8 mouse cellular contexts compared by ENCODE assay signal in genomic region chr10:128845516-128845915, GRCm38 (mm10). TPM values are rescaled to one million over a fixed set of nuclear protein-coding genes. Genes with fewer than 3 reads are reported as not detected.
DNase-seq lines count a peak whose midpoint lies in the region; ATAC-seq and TF ChIP-seq lines count a peak whose summit lies in the region.

No protein-coding gene starts in this region.

- no peak overlapping the region for H3K4me2 ChIP-seq in forebrain, embryonic 14.5 days (ENCODE audit: low read length)
- no peak overlapping the region for H3K4me2 ChIP-seq in forebrain, embryonic 13.5 days
- no peak overlapping the region for H3K4me2 ChIP-seq in lung, postnatal 0 days (replicated peaks; ENCODE audit: low read depth, low read length)
- no peak overlapping the region for H3K4me2 ChIP-seq in forebrain, embryonic 15.5 days (replicated peaks)

- peaks cover 67% of the 10 kb centered on the region for H3K36me3 ChIP-seq in forebrain, embryonic 14.5 days (ENCODE audit: control insufficient read depth, insufficient read depth, low read length)
- peaks cover 69% of the 10 kb centered on the region for H3K36me3 ChIP-seq in forebrain, embryonic 13.5 days (ENCODE audit: poor library complexity, severe bottlenecking)
- peaks cover 21% of the 10 kb centered on the region; the same call in 1 of the 2 replicates for H3K36me3 ChIP-seq in lung, postnatal 0 days (ENCODE audit: insufficient read depth, low read length)
- H3K36me3 ChIP-seq in forebrain, embryonic 15.5 days = peaks cover 65% of the 10 kb centered on the region

- WGBS in forebrain, embryonic 14.5 days = 35% methylated on average over 2 of the region's 2 CpGs
- WGBS in forebrain, embryonic 13.5 days = 50% methylated on average over 2 of the region's 2 CpGs
- WGBS in lung, postnatal 0 days = 60% methylated on average over 2 of the region's 2 CpGs
- WGBS in lung, adult 2 months = 57% methylated on average over 2 of the region's 2 CpGs
- WGBS in forebrain, embryonic 15.5 days = 35% methylated on average over 2 of the region's 2 CpGs

- H3K9me3 ChIP-seq in forebrain, embryonic 14.5 days (replicated peaks; ENCODE audit: control insufficient read depth, low read length) = no peaks in the 10 kb centered on the region
- H3K9me3 ChIP-seq in forebrain, embryonic 13.5 days (replicated peaks) = no peaks in the 10 kb centered on the region
- no peaks in the 10 kb centered on the region for H3K9me3 ChIP-seq in lung, postnatal 0 days (ENCODE audit: low read length)
- H3K9me3 ChIP-seq in forebrain, embryonic 15.5 days = no peaks in the 10 kb centered on the region

- peak; percentile 79 for DNase-seq in forebrain, embryonic 14.5 days (ENCODE audit: low spot score)
- DNase-seq in lung, postnatal 0 days (ENCODE audit: low spot score) = peak; percentile 80
- no peak for DNase-seq in lung, adult 2 months
- DNase-seq in hindlimb bud, embryonic 11.5 days (ENCODE audit: extremely low spot score, low read depth, low spot score) = peak; percentile 42
- DNase-seq in skeletal muscle tissue, adult 2 months (ENCODE audit: low read depth, low spot score) = peak; percentile 11
- no peak for DNase-seq in urinary bladder, adult 2 months (ENCODE audit: low spot score)

- no peaks in the 10 kb centered on the region for H3K4me1 ChIP-seq in forebrain, embryonic 14.5 days (ENCODE audit: control insufficient read depth, insufficient read depth, low read length)
- no peaks in the 10 kb centered on the region for H3K4me1 ChIP-seq in forebrain, embryonic 13.5 days
- H3K4me1 ChIP-seq in lung, postnatal 0 days (ENCODE audit: insufficient read depth, low read depth, low read length) = no peaks in the 10 kb centered on the region
- no peaks in the 10 kb centered on the region; the same call in 1 of the 2 replicates for H3K4me1 ChIP-seq in lung, adult 2 months (ENCODE audit: control insufficient read depth, insufficient read depth, low read length)
- no peaks in the 10 kb centered on the region for H3K4me1 ChIP-seq in forebrain, embryonic 15.5 days

- H3K4me3 ChIP-seq in forebrain, embryonic 14.5 days (ENCODE audit: low read depth, low read length) = no peak overlapping the region
- H3K4me3 ChIP-seq in forebrain, embryonic 13.5 days = no peak overlapping the region
- no peak overlapping the region for H3K4me3 ChIP-seq in lung, postnatal 0 days (ENCODE audit: low read depth, low read length)
- no peak overlapping the region for H3K4me3 ChIP-seq in lung, adult 2 months (replicated peaks; ENCODE audit: extremely low read depth, low read depth, low read length)
- no peak overlapping the region for H3K4me3 ChIP-seq in forebrain, embryonic 15.5 days

- H3K27ac ChIP-seq in forebrain, embryonic 14.5 days (ENCODE audit: low read depth, low read length) = no peak overlapping the region
- no peak overlapping the region for H3K27ac ChIP-seq in forebrain, embryonic 13.5 days
- H3K27ac ChIP-seq in lung, postnatal 0 days (ENCODE audit: low read length) = no peak overlapping the region
- no peak overlapping the region for H3K27ac ChIP-seq in forebrain, embryonic 15.5 days (replicated peaks)

- TF ChIP-seq CTCF in lung, postnatal 0 days (IDR thresholded peaks at IDR 0.05) = peak; percentile 76
- TF ChIP-seq CTCF in lung, adult 2 months (IDR thresholded peaks at IDR 0.05; ENCODE audit: insufficient read depth, low read length) = no peak

- ATAC-seq in forebrain, embryonic 14.5 days = no peak
- ATAC-seq in forebrain, embryonic 13.5 days = no peak
- no peak for ATAC-seq in lung, postnatal 0 days
- no peak for ATAC-seq in forebrain, embryonic 15.5 days (replicated peaks)

- no peak overlapping the region for H3K9ac ChIP-seq in forebrain, embryonic 14.5 days (ENCODE audit: low read length)
- no peak overlapping the region for H3K9ac ChIP-seq in forebrain, embryonic 13.5 days
- no peak overlapping the region for H3K9ac ChIP-seq in lung, postnatal 0 days (replicated peaks; ENCODE audit: low read depth)
- no peak overlapping the region for H3K9ac ChIP-seq in forebrain, embryonic 15.5 days (replicated peaks)

- H3K27me3 ChIP-seq in forebrain, embryonic 14.5 days (replicated peaks; ENCODE audit: control insufficient read depth, insufficient read depth, low read length) = no peaks in the 10 kb centered on the region
- no peaks in the 10 kb centered on the region for H3K27me3 ChIP-seq in forebrain, embryonic 13.5 days
- no peaks in the 10 kb centered on the region for H3K27me3 ChIP-seq in lung, postnatal 0 days (replicated peaks; ENCODE audit: insufficient read depth, low read length)
- no peaks in the 10 kb centered on the region for H3K27me3 ChIP-seq in forebrain, embryonic 15.5 days

- TF ChIP-seq POLR2A in lung, adult 2 months (IDR thresholded peaks at IDR 0.05; ENCODE audit: borderline replicate concordance, extremely low read depth, low read depth, low read length) = no peak

- TF ChIP-seq EP300 in lung, postnatal 0 days (IDR thresholded peaks at IDR 0.05) = no peak

RNA-seq across cellular contexts. Expression of gene Ormdl2, which starts 24.1 kb away (rescaled TPM):
- polyA plus RNA-seq in forebrain, embryonic 14.5 days (2014; fragmentation: Nextera tagmentation; extraction: Ambion mirVana) = 30.9 and 44.3 TPM in 2 replicates
- polyA plus RNA-seq in forebrain, embryonic 13.5 days (2015; fragmentation: Nextera tagmentation; extraction: Ambion mirVana) = 46.5 and 51.1 TPM in 2 replicates
- 59.8 and 62.1 TPM in 2 replicates for polyA plus RNA-seq in lung, postnatal 0 days (2015; fragmentation: Nextera tagmentation; extraction: Ambion mirVana)
- 47.5 and 64.6 TPM in 2 replicates for polyA plus RNA-seq in lung, adult 2 months (2012; rRNA removed)
- polyA plus RNA-seq in urinary bladder, adult 2 months (2012; rRNA removed) = 50.2 and 65.7 TPM in 2 replicates
- 28.1 and 28.6 TPM in 2 replicates for polyA plus RNA-seq in forebrain, embryonic 15.5 days (2015; fragmentation: Nextera tagmentation; extraction: Ambion mirVana)

RNA-seq across cellular contexts. Expression of gene Sarnp, which starts 28.4 kb away (rescaled TPM):
- 218 and 228 TPM in 2 replicates for polyA plus RNA-seq in forebrain, embryonic 14.5 days (2014; fragmentation: Nextera tagmentation; extraction: Ambion mirVana)
- polyA plus RNA-seq in forebrain, embryonic 13.5 days (2015; fragmentation: Nextera tagmentation; extraction: Ambion mirVana) = 244 and 278 TPM in 2 replicates
- 113 and 119 TPM in 2 replicates for polyA plus RNA-seq in lung, postnatal 0 days (2015; fragmentation: Nextera tagmentation; extraction: Ambion mirVana)
- polyA plus RNA-seq in lung, adult 2 months (2012; rRNA removed) = 3.4 and 9.9 TPM in 2 replicates
- 78.5 and 79.8 TPM in 2 replicates for polyA plus RNA-seq in urinary bladder, adult 2 months (2012; rRNA removed)
- polyA plus RNA-seq in forebrain, embryonic 15.5 days (2015; fragmentation: Nextera tagmentation; extraction: Ambion mirVana) = 190 and 199 TPM in 2 replicates

RNA-seq across cellular contexts. Expression of gene Tmem198b, which starts 41.3 kb away (rescaled TPM):
- 7.3 and 8.2 TPM in 2 replicates for polyA plus RNA-seq in forebrain, embryonic 14.5 days (2014; fragmentation: Nextera tagmentation; extraction: Ambion mirVana)
- polyA plus RNA-seq in forebrain, embryonic 13.5 days (2015; fragmentation: Nextera tagmentation; extraction: Ambion mirVana) = 14.9 and 16.3 TPM in 2 replicates
- 13.6 and 13.8 TPM in 2 replicates for polyA plus RNA-seq in lung, postnatal 0 days (2015; fragmentation: Nextera tagmentation; extraction: Ambion mirVana)
- 18.3 and 20.6 TPM in 2 replicates for polyA plus RNA-seq in lung, adult 2 months (2012; rRNA removed)
- 32.2 and 41.0 TPM in 2 replicates for polyA plus RNA-seq in urinary bladder, adult 2 months (2012; rRNA removed)
- 12.6 and 13.6 TPM in 2 replicates for polyA plus RNA-seq in forebrain, embryonic 15.5 days (2015; fragmentation: Nextera tagmentation; extraction: Ambion mirVana)

RNA-seq across cellular contexts. Expression of gene Dnajc14, which starts 41.7 kb away (rescaled TPM):
- polyA plus RNA-seq in forebrain, embryonic 14.5 days (2014; fragmentation: Nextera tagmentation; extraction: Ambion mirVana) = 40.6 and 47.6 TPM in 2 replicates
- 52.2 and 55.9 TPM in 2 replicates for polyA plus RNA-seq in forebrain, embryonic 13.5 days (2015; fragmentation: Nextera tagmentation; extraction: Ambion mirVana)
- polyA plus RNA-seq in lung, postnatal 0 days (2015; fragmentation: Nextera tagmentation; extraction: Ambion mirVana) = 44.0 and 51.9 TPM in 2 replicates
- polyA plus RNA-seq in lung, adult 2 months (2012; rRNA removed) = 14.8 and 22.7 TPM in 2 replicates
- 19.0 and 31.0 TPM in 2 replicates for polyA plus RNA-seq in urinary bladder, adult 2 months (2012; rRNA removed)
- polyA plus RNA-seq in forebrain, embryonic 15.5 days (2015; fragmentation: Nextera tagmentation; extraction: Ambion mirVana) = 60.4 and 62.8 TPM in 2 replicates

RNA-seq across cellular contexts. Expression of gene Gdf11, which starts 46.0 kb away (rescaled TPM):
- polyA plus RNA-seq in forebrain, embryonic 14.5 days (2014; fragmentation: Nextera tagmentation; extraction: Ambion mirVana) = 6.0 and 6.3 TPM in 2 replicates
- polyA plus RNA-seq in forebrain, embryonic 13.5 days (2015; fragmentation: Nextera tagmentation; extraction: Ambion mirVana) = 8.9 and 9.0 TPM in 2 replicates
- polyA plus RNA-seq in lung, postnatal 0 days (2015; fragmentation: Nextera tagmentation; extraction: Ambion mirVana) = 1.6 and 2.1 TPM in 2 replicates
- polyA plus RNA-seq in lung, adult 2 months (2012; rRNA removed) = 0.45 and 0.99 TPM in 2 replicates
- 1.7 and 2.3 TPM in 2 replicates for polyA plus RNA-seq in urinary bladder, adult 2 months (2012; rRNA removed)
- polyA plus RNA-seq in forebrain, embryonic 15.5 days (2015; fragmentation: Nextera tagmentation; extraction: Ambion mirVana) = 7.5 and 8.7 TPM in 2 replicates

Comparison
In these comparisons a context has a peak if more than half of its experiments do, and no peak if none do; other contexts are left out.
1. DNase-seq: peak in forebrain, embryonic 14.5 days (single experiment), lung, postnatal 0 days (single experiment), hindlimb bud, embryonic 11.5 days (single experiment) and skeletal muscle tissue, adult 2 months (single experiment); none in lung, adult 2 months (single experiment) and urinary bladder, adult 2 months (single experiment).